Mouse (Mus musculus): ENCODE measurements at regions not wholly inside any gene's neighbourhood (a gene's known extent, or its start where the extent isn't known, plus 50 kb on each side); places are given as distances from the start of the nearest gene placed in this dataset.

GRCm38 (mm10) chr4:30922944-30923343 lies 1041.0 kb upstream of the Map3k7 start:
- H3K4me1 ChIP-seq (ENCODE audit: insufficient read depth, low read depth, low read length) = no peaks in the 10 kb centered on the region
- ATAC-seq (ENCODE audit: extremely low read depth, insufficient number of reproducible peaks, low FRiP score, poor library complexity, severe bottlenecking) = no peak
- no peaks in the 10 kb centered on the region for H3K9me3 ChIP-seq (replicated peaks)
- TF ChIP-seq TAL1 (conservative IDR thresholded peaks at IDR 0.05; ENCODE audit: low read depth, low read length) = no peak
- no peak for DNase-seq (ENCODE audit: low spot score)
- H3K4me3 ChIP-seq (ENCODE audit: low read depth, low read length) = no peak overlapping the region
- H3K36me3 ChIP-seq (replicated peaks) = no peaks in the 10 kb centered on the region
- H3K27me3 ChIP-seq (ENCODE audit: insufficient read depth, low read length) = no peaks in the 10 kb centered on the region

GRCm38 (mm10) chr4:30932358-30932757 lies 1031.5 kb upstream of the Map3k7 start:
- TF ChIP-seq CTCF (IDR thresholded peaks at IDR 0.05; ENCODE audit: low read depth, low read length) = no peak
- no peak for TF ChIP-seq GATA2 (IDR thresholded peaks at IDR 0.05; ENCODE audit: borderline replicate concordance, low read depth, low read length)
- TF ChIP-seq TAL1 (conservative IDR thresholded peaks at IDR 0.05; ENCODE audit: low read depth, low read length) = no peak
- H3K36me3 ChIP-seq (replicated peaks) = no peaks in the 10 kb centered on the region
- no peaks in the 10 kb centered on the region for H3K4me1 ChIP-seq (ENCODE audit: insufficient read depth, low read depth, low read length)
- DNase-seq (ENCODE audit: low spot score) = no peak
- H3K4me3 ChIP-seq (ENCODE audit: low read depth, low read length) = no peak overlapping the region
- no peak for ATAC-seq (ENCODE audit: extremely low read depth, insufficient number of reproducible peaks, low FRiP score, poor library complexity, severe bottlenecking)
- H3K9me3 ChIP-seq (replicated peaks) = no peaks in the 10 kb centered on the region
- H3K27me3 ChIP-seq (ENCODE audit: insufficient read depth, low read length) = no peaks in the 10 kb centered on the region

- no peaks in the 10 kb centered on the region for H3K27me3 ChIP-seq (ENCODE audit: insufficient read depth, low read length)
- H3K36me3 ChIP-seq (replicated peaks) = no peaks in the 10 kb centered on the region
- DNase-seq (ENCODE audit: low spot score) (no peak), ATAC-seq (ENCODE audit: extremely low read depth, insufficient number of reproducible peaks, low FRiP score, poor library complexity, severe bottlenecking) (no peak)
- no peaks in the 10 kb centered on the region for H3K4me1 ChIP-seq (ENCODE audit: insufficient read depth, low read depth, low read length)
- TF ChIP-seq TAL1 (conservative IDR thresholded peaks at IDR 0.05; ENCODE audit: low read depth, low read length) = no peak
- TF ChIP-seq GATA2 (IDR thresholded peaks at IDR 0.05; ENCODE audit: borderline replicate concordance, low read depth, low read length) = no peak
- TF ChIP-seq GATA1 (IDR thresholded peaks at IDR 0.05; ENCODE audit: borderline replicate concordance, low read length) = no peak
- TF ChIP-seq POLR2AphosphoS5 (IDR thresholded peaks at IDR 0.05; ENCODE audit: insufficient replicate concordance, low read depth, low read length) = no peak
- TF ChIP-seq CTCF (IDR thresholded peaks at IDR 0.05; ENCODE audit: low read depth, low read length) = no peak
- H3K4me3 ChIP-seq (ENCODE audit: low read depth, low read length) = no peak overlapping the region
- H3K9me3 ChIP-seq (replicated peaks) = no peaks in the 10 kb centered on the region
Measured at GRCm38 (mm10) chr4:30933030-30933987, 1030.6 kb upstream of the Map3k7 start.

- no peak overlapping the region for H3K4me3 ChIP-seq (ENCODE audit: low read depth, low read length)
- DNase-seq (ENCODE audit: low spot score) = no peak
- no peaks in the 10 kb centered on the region for H3K4me1 ChIP-seq (ENCODE audit: insufficient read depth, low read depth, low read length)
- H3K9me3 ChIP-seq (replicated peaks) = no peaks in the 10 kb centered on the region
- no peaks in the 10 kb centered on the region for H3K27me3 ChIP-seq (ENCODE audit: insufficient read depth, low read length)
- no peak for ATAC-seq (ENCODE audit: extremely low read depth, insufficient number of reproducible peaks, low FRiP score, poor library complexity, severe bottlenecking)
- H3K36me3 ChIP-seq (replicated peaks) = no peaks in the 10 kb centered on the region
- TF ChIP-seq POLR2AphosphoS5 (IDR thresholded peaks at IDR 0.05; ENCODE audit: insufficient replicate concordance, low read depth, low read length) = no peak
- no peak for TF ChIP-seq GATA2 (IDR thresholded peaks at IDR 0.05; ENCODE audit: borderline replicate concordance, low read depth, low read length)
- no peak for TF ChIP-seq CTCF (IDR thresholded peaks at IDR 0.05; ENCODE audit: low read depth, low read length)
- TF ChIP-seq TAL1 (conservative IDR thresholded peaks at IDR 0.05; ENCODE audit: low read depth, low read length) = no peak
- TF ChIP-seq GATA1 (IDR thresholded peaks at IDR 0.05; ENCODE audit: borderline replicate concordance, low read length) = no peak
Measured at GRCm38 (mm10) chr4:30983611-30984010, 980.3 kb upstream of the Map3k7 start.

- DNase-seq (ENCODE audit: low spot score) = no peak
- Histone ChIP-seq H3K36me3 (replicated peaks) (no peaks in the 10 kb centered on the region), H3K4me1 (ENCODE audit: insufficient read depth, low read depth, low read length) (no peaks in the 10 kb centered on the region), H3K9me3 (replicated peaks) (no peaks in the 10 kb centered on the region), H3K4me3 (ENCODE audit: low read depth, low read length) (no peak overlapping the region), H3K27me3 (ENCODE audit: insufficient read depth, low read length) (no peaks in the 10 kb centered on the region)
- TF ChIP-seq CTCF (IDR thresholded peaks at IDR 0.05; ENCODE audit: low read depth, low read length) (no peak), TAL1 (conservative IDR thresholded peaks at IDR 0.05; ENCODE audit: low read depth, low read length) (no peak), POLR2AphosphoS5 (IDR thresholded peaks at IDR 0.05; ENCODE audit: insufficient replicate concordance, low read depth, low read length) (no peak), GATA2 (IDR thresholded peaks at IDR 0.05; ENCODE audit: borderline replicate concordance, low read depth, low read length) (no peak), GATA1 (IDR thresholded peaks at IDR 0.05; ENCODE audit: borderline replicate concordance, low read length) (no peak)
- ATAC-seq (ENCODE audit: extremely low read depth, insufficient number of reproducible peaks, low FRiP score, poor library complexity, severe bottlenecking) = no peak
Measured at GRCm38 (mm10) chr4:31012006-31012405, 951.9 kb upstream of the Map3k7 start.

- no peak for DNase-seq (ENCODE audit: low spot score)
- no peaks in the 10 kb centered on the region for H3K9me3 ChIP-seq (replicated peaks)
- no peak overlapping the region for H3K4me3 ChIP-seq (ENCODE audit: low read depth, low read length)
- H3K36me3 ChIP-seq (replicated peaks) = no peaks in the 10 kb centered on the region
- no peaks in the 10 kb centered on the region for H3K27me3 ChIP-seq (ENCODE audit: insufficient read depth, low read length)
- H3K4me1 ChIP-seq (ENCODE audit: insufficient read depth, low read depth, low read length) = no peaks in the 10 kb centered on the region
- no peak for ATAC-seq (ENCODE audit: extremely low read depth, insufficient number of reproducible peaks, low FRiP score, poor library complexity, severe bottlenecking)
- no peak for TF ChIP-seq TAL1 (conservative IDR thresholded peaks at IDR 0.05; ENCODE audit: low read depth, low read length)
- no peak for TF ChIP-seq GATA1 (IDR thresholded peaks at IDR 0.05; ENCODE audit: borderline replicate concordance, low read length)
- no peak for TF ChIP-seq GATA2 (IDR thresholded peaks at IDR 0.05; ENCODE audit: borderline replicate concordance, low read depth, low read length)
- no peak for TF ChIP-seq POLR2AphosphoS5 (IDR thresholded peaks at IDR 0.05; ENCODE audit: insufficient replicate concordance, low read depth, low read length)
- TF ChIP-seq CTCF (IDR thresholded peaks at IDR 0.05; ENCODE audit: low read depth, low read length) = no peak
Measured at GRCm38 (mm10) chr4:31052077-31052677, 911.7 kb upstream of the Map3k7 start.
